Mouse (Mus musculus) brain, embryonic 14.5 days (tissue): Measurements from ENCODE around the gene Stc2.

Experiments used
- CTCF ChIP-seq: fragments of 200-500 bp; IDR thresholded peaks from 2 replicates; pipeline ENCODE4 v1.5.1; 2012; ENCODE audit warnings: inconsistent platforms, mild to moderate bottlenecking, moderate library complexity, borderline replicate concordance; ENCODE audit not compliant: insufficient read depth, insufficient read length; ENCODE audit errors: extremely low read depth
- POLR2A ChIP-seq: fragments of 200-500 bp; IDR thresholded peaks from 2 replicates; pipeline ENCODE4 v1.6.1; 2012; ENCODE audit warnings: mild to moderate bottlenecking, inconsistent platforms, borderline replicate concordance; ENCODE audit not compliant: poor library complexity, insufficient read depth, insufficient read length, severe bottlenecking; ENCODE audit errors: extremely low read depth

- no peak for TF ChIP-seq CTCF
- TF ChIP-seq POLR2A: no peak
These were observed 759 bp upstream of the Stc2 start for GRCm38 (mm10) chr11:31370436-31371230.
